Mouse (Mus musculus) megakaryocyte, embryonic 14.5 days (primary cell): ENCODE measurements at regions not wholly inside any gene's neighbourhood (a gene's known extent, or its start where the extent isn't known, plus 50 kb on each side); places are given as distances from the start of the nearest gene placed in this dataset.

ENCODE experiments used
- FLI1 ChIP-seq: IDR thresholded peaks from 2 replicates; pipeline ENCODE4 v1.6.1; 2012; ENCODE audit warnings: low read length, inconsistent platforms, mixed read lengths
- GATA1 ChIP-seq: IDR thresholded peaks from 3 replicates; pipeline ENCODE4 v1.6.1; 2012; ENCODE audit warnings: mixed read lengths, low read length, inconsistent platforms, borderline replicate concordance

GRCm38 (mm10) chr1:157827966-157828365 is 321.4 kb downstream of the Sec16b start:
- TF ChIP-seq GATA1 (no peak), FLI1 (no peak)
